Mouse (Mus musculus) frontal cortex, postnatal 10 days (tissue): ENCODE measurements at regions not wholly inside any gene's neighbourhood (a gene's known extent, or its start where the extent isn't known, plus 50 kb on each side); places are given as distances from the start of the nearest gene placed in this dataset.

ENCODE experiments used
- DNase-seq, 2 experiments: peaks; one replicate each; pipeline ENCODE4 v3.0.0; 2022; ENCODE audit warnings: low spot score in 2 of 2, mixed read lengths in 1 of 2

DNA sequence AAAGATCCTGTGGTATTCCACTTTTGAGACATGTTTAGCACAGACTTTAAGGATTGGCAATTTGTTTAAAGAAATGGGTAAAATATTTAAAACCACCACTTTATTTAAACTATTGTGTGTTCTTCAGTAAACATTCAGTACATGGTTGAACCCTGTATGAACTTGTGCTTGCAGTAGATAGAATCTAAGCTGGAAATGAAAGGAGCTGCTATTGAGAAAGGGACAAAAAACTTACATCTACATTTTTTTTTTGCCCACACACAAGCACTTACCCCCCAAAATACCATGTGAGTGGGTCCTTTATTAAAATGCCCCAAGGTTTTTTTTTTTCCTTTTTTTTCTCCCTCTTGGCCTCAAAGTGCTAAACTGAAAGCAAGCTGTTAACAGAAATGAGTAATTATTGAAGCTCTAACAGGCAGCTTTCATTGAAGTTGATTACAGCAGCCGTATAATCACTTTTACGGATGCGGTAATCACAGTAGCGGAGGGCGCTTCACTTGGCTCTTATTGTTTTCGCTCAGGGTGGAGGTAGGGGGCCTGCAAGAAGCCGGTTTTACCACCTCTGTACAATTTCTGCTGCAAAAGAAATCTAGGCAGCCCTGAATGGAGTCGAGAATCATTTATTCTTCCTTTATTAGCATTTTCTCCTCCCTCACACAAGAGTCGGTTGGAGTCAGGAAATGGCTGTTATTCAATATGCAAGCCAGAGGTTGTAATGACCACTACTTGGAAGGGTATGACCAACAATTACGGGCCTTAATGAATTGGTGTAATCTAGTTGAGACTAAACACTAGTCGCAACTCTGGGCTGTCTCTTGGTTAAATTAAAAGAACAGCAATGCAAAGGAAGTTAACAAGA lies 257.7 kb downstream of the Lmo4 start:
- no peak for DNase-seq

GRCm38 (mm10) chr3:143939068-143939709 lies 265.8 kb downstream of the Lmo4 start:
- no peak for DNase-seq

GRCm38 (mm10) chr3:143925322-143925721 lies 279.7 kb downstream of the Lmo4 start:
- no peak for DNase-seq

GRCm38 (mm10) chr3:143919744-143920143 lies 285.3 kb downstream of the Lmo4 start:
- DNase-seq = no peak

DNA sequence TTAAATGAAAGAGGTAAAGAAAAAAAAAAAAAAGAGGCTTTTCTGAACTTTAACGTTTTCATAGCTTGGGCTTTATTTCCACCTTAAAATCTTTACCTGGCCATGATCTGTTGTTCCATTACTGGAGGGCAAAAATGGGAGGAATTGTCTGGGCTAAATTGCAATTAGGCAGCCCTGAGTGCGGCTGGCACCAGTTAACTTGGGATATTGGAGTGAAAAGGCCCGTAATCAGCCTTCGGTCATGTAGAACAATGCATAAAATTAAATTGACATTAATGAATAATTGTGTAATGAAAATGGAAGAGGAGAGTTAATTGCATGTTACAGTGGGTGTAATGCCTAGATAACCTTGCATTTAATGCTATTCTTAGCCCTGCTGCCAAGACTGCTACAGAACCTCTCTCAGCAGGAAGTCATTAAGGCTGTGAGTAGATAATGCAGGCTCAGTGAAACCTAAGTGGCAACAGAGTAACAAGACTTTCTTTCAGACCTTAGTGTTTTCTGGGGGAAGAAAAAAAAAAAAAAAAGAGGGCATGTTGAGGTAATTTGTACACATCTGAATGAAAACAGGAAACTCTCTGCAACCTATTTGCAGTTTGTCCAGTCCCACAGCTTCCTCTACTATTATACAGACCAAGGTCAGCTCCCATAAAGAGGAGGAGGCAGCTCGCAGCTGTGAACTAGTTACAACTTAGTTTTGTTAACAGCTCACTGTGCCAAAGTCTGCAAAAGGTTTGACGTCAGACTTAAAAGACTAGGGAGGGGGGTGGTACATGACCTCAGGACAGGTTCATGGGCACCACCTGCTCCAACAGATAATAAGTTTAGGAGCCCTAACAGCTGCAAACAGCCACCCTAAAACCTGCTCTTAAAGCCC lies 290.4 kb downstream of the Lmo4 start:
- DNase-seq = no peak

DNA sequence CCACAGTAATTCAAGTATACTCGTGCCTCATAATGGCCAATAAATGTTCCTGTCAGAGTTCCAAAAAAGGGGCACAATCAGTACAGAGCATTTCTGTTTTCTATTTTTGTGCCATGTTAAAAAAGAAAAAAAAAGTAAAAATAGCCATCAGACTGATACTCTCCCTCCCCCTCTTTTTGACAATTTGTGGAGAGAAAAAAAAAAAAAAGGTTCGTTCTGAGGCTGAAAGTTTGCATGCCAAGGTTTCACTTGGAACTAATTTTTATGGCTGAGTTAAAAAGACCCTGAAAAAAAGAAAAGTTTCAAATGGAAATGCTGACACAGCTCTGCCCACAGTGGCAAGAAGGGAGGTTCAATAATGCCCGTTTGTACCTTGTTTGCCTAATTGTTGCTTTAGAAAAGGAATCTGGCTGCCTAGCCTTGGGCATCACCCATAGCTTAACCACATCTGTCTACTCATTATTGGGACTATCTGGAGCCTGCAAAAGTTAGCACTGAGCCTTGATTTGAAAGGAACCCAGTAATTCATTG lies 291.9 kb downstream of the Lmo4 start:
- no peak for DNase-seq

DNA sequence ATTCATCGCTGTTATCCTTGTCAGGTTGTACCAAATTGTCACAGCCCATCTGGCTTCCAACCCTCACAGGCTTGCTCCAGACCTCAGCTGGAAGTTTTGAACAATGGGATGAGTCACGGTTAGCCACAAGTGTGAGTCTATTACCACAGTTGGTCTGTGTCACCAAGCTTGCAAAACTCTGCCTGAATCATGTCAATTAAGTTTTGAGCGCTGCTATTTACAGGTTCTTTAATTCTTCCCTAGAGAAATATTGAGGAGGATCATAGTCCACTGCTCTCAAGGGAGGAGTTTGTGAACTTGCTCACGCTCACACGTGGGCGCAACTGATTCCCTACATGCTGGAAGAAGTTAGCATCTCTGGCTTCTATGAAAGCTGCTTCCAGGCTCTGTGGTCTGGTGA lies 292.6 kb downstream of the Lmo4 start:
- DNase-seq = no peak

GRCm38 (mm10) chr3:143909341-143909740 lies 295.7 kb downstream of the Lmo4 start:
- DNase-seq = no peak

- no peak for DNase-seq
These were observed 301.6 kb downstream of the Lmo4 start for GRCm38 (mm10) chr3:143903421-143903820.

- no peak for DNase-seq
These were observed 324.2 kb downstream of the Lmo4 start for GRCm38 (mm10) chr3:143880813-143881212.

- DNase-seq = no peak
These were observed 331.1 kb downstream of the Lmo4 start for GRCm38 (mm10) chr3:143873876-143874275.

GRCm38 (mm10) chr3:143866521-143866920 lies 338.5 kb downstream of the Lmo4 start:
- DNase-seq = no peak

GRCm38 (mm10) chr3:143865626-143866025 lies 339.4 kb downstream of the Lmo4 start:
- DNase-seq = no peak

GRCm38 (mm10) chr3:143864490-143864889 lies 340.5 kb downstream of the Lmo4 start:
- DNase-seq = no peak

DNA sequence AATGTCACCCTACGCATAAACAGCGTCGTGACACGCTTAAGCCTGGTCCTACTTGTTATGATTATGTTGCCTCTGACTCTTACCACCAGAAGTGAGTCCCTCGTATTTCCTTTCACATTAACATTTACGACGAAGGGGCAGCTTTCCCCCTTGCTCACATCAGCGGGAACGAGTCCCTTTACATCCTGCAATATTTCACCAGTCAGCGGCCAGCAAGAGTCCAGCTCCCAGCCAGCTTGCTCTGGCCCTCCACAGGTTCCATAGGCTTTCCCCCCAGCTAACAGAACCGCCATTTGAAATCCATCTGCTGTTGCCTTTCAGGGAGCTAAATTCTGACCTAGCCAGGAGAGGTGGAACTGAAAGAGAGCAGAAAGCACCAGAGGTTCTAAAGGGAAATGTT lies 342.5 kb downstream of the Lmo4 start:
- DNase-seq = no peak

GRCm38 (mm10) chr3:143861866-143862265 lies 343.2 kb downstream of the Lmo4 start:
- no peak for DNase-seq

GRCm38 (mm10) chr3:143835611-143836240 lies 369.3 kb downstream of the Lmo4 start:
- DNase-seq = no peak

DNA sequence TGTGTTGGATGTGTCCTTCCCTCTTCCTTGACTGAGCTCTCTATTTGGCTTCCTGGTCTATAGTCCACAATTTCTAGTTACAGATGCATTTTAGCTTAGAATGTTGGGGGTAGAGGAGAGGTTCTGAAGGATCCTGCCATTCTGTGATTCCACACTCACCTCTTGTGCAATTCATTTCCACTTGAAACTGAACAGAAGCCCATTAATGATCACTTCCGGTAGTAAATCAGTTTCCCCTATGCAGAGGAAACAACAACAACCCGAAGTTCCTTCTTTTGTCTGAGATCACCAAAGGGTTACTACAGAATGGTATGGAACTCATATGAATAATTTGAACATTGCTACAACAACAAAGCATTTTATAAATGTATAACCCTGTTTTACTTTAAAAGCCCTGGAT lies 370.3 kb downstream of the Lmo4 start:
- no peak for DNase-seq

DNA sequence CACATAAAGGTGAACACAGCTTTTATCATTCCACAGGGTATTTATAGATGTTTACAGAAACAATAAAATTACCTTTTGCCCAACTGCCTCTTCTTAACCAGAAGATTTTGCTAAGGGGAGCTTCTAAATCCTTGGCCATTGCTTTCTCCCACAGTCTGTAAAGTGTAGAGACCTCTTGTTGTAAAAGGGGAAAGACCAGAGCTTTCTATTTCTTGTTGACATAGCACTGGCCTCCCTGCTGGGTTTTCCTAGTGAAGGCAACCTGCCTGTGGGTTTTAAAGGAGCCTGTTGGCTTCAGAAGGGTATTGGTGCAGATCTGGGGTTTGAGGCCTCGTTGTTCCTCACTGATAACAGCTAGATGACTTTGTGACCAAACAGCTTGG lies 381.6 kb downstream of the Lmo4 start:
- DNase-seq = no peak

DNA sequence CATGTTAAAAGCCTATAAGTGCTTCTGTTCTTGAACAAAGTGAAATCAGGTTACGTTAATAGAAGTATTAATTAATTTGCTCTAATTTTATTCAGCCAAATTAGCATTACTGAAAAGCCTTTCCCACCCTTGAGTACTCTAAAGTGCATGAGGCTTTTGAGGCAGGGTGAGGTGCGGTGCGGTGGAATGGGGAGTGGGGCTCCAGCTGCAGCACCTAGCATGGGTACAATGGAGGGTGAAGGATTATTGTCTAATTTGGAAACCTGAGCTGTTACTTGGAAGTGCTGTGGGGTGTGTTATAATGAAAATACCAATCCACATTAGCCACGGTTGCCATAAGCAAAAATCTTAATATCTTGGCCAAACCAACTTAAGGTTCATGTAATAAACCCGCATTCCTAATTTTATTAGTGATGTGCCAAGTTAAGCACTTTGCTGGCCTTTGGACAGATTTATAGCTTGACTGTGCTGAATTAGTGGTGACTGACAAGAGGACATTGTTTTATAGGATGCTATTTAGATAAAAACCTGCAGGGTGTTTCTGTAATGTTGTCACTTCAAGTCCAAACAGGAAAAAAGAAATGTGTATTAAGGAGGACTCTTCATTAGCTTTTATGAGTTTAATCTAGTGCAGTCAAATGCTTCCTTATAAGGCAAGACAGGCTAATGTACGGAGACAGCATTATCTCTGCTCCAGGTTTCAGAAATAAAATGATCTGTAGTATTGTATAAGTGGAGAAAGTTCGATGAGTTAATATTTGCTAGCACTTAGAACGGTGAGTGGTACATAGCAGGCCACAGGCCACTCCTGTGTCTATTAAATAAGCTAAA lies 382.2 kb downstream of the Lmo4 start:
- DNase-seq = no peak

DNA sequence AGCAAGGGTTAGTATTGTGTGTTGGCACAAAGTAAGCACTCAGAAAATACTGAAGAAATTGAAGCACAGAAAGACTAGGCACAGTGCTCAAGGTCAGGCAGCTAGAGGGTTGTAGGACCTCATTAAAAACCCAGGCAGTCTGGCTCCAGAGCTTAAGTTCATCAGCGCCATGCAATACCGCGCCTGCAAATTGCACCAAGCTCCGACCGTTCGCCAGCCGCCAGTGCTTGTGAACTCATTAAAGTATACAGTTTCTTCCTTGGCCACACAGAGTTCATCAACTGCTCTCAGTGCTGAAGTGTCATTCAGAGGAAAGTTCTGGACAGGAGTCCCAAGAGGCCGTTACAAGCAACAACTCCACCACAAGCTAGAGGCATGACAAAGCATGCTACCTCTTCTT lies 397.5 kb downstream of the Lmo4 start:
- no peak for DNase-seq
